Mouse (Mus musculus) adrenal gland, adult 8-10 months (tissue): ENCODE data around the gene Syngr2. TPM values are rescaled to one million over a fixed set of nuclear protein-coding genes. Genes with fewer than 3 reads are reported as not detected.

ENCODE experiments used
- total RNA-seq, 4 experiments: library from RNA; stranded (reverse); gene quantifications; 2 replicates each; pipeline ENCODE4 v1.2.4; 2022

Gene Syngr2
- total RNA-seq, 4 experiments from 2014 or later = 86.0 to 110 (median 103) TPM

Other genes with a start within 250 kb of the Syngr2 start
- gene Tnrc6c, start 155.4 kb upstream of the Syngr2 start, total RNA-seq = 10 to 100 TPM; 22.3 to 41.0 (median 31.9) TPM
- gene Tmc8, start 27.6 kb upstream of the Syngr2 start, total RNA-seq = 1 to 10 TPM; 1.5 to 3.3 (median 3.0) TPM
- 10 to 100 TPM; 28.2 to 50.0 (median 40.7) TPM for gene Tmc6, start 27.5 kb upstream of the Syngr2 start, total RNA-seq
- gene 6030468B19Rik, start 12.0 kb upstream of the Syngr2 start, total RNA-seq = not detected
- gene Gm20708, start within 50 bp of the Syngr2 start, total RNA-seq = 1 to 10 TPM in 2 of 4 experiments, under 1 TPM in 2; 0.59 to 3.4 (median 1.3) TPM
- gene Afmid, start 16.3 kb downstream of the Syngr2 start, total RNA-seq = 10 to 100 TPM in 2 of 4 experiments, 1 to 10 TPM in 2; 5.1 to 17.0 (median 10.2) TPM
- gene Tk1, start 16.4 kb downstream of the Syngr2 start, total RNA-seq = 1 to 10 TPM; 2.4 to 5.0 (median 4.3) TPM
- gene Birc5, start 39.6 kb downstream of the Syngr2 start, total RNA-seq = 1 to 10 TPM; 1.2 to 2.5 (median 1.7) TPM
- not detected for gene Tmem235, start 51.1 kb downstream of the Syngr2 start, total RNA-seq
- gene Tha1, start 63.8 kb downstream of the Syngr2 start, total RNA-seq = 10 to 100 TPM; 16.4 to 16.7 (median 16.5) TPM
- gene Socs3, start 160.4 kb downstream of the Syngr2 start, total RNA-seq = 10 to 100 TPM in 1 of 4 experiments, 1 to 10 TPM in 3; 4.4 to 14.6 (median 5.4) TPM
- 10 to 100 TPM; 52.7 to 76.9 (median 68.2) TPM for gene Pgs1, start 176.6 kb downstream of the Syngr2 start, total RNA-seq